Mouse (Mus musculus) brain, embryonic 14.5 days (tissue): Measurements from ENCODE around the gene Gm20517.

Source experiments
- CTCF ChIP-seq: fragments of 200-500 bp; IDR thresholded peaks from 2 replicates; pipeline ENCODE4 v1.5.1; 2012; ENCODE audit warnings: inconsistent platforms, mild to moderate bottlenecking, moderate library complexity, borderline replicate concordance; ENCODE audit not compliant: insufficient read depth, insufficient read length; ENCODE audit errors: extremely low read depth
- POLR2A ChIP-seq: fragments of 200-500 bp; IDR thresholded peaks from 2 replicates; pipeline ENCODE4 v1.6.1; 2012; ENCODE audit warnings: mild to moderate bottlenecking, inconsistent platforms, borderline replicate concordance; ENCODE audit not compliant: poor library complexity, insufficient read depth, insufficient read length, severe bottlenecking; ENCODE audit errors: extremely low read depth

DNA sequence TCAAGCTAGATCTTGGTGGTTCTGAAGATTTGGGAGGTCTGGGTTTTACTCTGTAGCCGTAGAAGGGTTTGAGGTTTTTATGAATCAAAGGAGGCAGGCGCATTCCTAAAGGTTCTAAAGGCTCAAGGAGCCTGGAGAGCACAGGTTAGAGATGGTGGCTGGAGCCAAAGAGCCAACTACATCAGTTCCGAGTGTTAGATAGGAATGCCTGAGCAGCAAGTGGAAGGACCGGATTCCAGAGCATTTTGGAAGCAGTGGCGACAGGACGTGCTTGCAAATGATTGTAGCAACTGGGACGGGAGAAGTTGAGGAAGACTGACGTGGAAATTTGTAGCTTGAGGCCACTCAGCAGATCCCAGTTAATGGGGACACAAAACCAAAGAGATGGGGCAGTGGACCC lies 37.4 kb upstream of the Gm20517 start:
- TF ChIP-seq CTCF = no peak
- no peak for TF ChIP-seq POLR2A
